Mouse (Mus musculus): Measurements from ENCODE around the gene Ptpn3. TPM values are rescaled to one million over a fixed set of nuclear protein-coding genes. Genes with fewer than 3 reads are reported as not detected.
"Not testable (repeated sequence)": the region's sequence is repeated elsewhere in the genome, so short reads cannot be mapped to it uniquely, and the experiment has no call there.

Ptpn3 gene
- total RNA-seq, 2 experiments from 2014 or later: 8.7 to 11.7 TPM

DNA sequence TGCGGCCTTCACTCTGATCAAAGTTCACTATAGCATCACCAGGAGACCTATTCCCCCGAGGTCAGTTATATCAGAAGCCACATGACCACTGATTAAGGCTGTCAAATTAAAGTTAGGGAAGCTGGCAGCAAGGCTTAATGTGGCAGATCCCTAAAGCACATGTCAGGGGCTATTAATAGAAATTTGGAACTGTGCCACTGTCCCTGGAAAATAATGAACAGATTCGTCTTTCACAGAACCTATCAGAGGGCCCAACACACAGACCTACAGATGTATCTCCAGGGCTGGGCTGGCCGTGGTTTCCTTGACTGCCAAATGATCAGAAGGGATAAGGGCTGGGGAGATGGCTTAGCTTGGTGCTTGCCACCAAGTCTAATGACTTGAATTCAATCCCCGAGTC is 65.1 kb downstream of the Ptpn3 start:
- peak; percentile 55; the same call in 1 of the 2 replicates for ATAC-seq (replicated peaks; ENCODE audit: low FRiP score, low TSS enrichment, poor library complexity, severe bottlenecking)

DNA sequence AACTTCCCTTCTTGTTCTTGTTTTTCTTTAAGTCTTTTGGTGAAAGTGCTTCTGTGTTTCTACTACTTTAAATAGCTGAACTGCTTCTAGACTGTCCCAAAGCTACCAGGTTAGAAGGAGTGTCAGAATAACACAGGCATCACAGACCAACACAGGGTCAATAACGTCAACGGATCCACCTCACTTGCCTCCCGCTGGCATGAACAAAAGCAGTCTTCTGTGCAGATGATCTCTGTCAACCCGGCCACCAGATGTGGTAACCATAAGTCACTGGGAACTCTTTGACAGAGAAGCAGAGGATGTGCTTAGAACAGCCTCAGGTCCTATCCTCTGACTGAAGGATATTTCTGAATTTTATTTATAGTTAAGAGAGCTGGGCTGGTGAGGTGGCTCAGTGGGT is 65.9 kb downstream of the Ptpn3 start:
- ATAC-seq (replicated peaks; ENCODE audit: low FRiP score, low TSS enrichment, poor library complexity, severe bottlenecking): no peak

DNA sequence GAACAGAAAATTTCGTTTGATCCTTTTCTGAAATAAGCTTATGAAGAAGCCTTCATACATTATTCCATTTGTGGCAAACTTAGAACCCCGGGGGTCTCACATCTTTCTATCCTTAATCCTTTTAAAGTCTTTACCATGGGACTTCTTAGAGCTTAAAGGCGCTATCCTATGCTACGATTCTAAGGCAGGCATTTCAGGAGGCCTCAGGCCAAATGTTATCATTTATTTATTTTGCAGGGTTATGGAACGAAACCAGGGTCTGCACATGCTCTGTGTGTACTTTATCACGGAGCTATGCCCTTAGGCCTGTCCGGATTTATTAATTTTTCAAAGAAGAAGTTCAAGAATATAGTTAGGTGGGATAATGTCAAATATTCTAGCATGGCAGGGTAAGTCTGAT is 67.3 kb downstream of the Ptpn3 start:
- no peak for ATAC-seq (replicated peaks; ENCODE audit: low FRiP score, low TSS enrichment, poor library complexity, severe bottlenecking)

DNA sequence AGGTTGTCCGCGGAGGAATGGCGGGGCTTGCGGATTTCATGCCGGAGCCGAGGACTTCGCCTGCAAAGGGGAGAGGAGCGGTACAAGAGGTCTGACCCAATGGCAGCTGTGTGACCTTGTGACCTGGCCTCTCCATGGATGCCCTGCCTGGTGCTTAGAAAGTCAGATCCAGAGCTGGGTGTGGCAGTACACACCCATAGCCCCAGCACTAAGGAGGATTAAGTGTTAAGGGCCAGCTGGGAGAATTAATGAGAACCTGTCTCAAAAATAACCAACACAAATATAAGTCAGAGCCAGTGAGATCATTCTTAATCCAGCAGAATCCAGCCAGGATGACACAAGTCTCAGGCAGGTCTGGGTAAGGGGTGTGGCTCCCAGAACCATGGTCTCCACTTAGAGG is 69.2 kb downstream of the Ptpn3 start:
- ATAC-seq (replicated peaks; ENCODE audit: low FRiP score, low TSS enrichment, poor library complexity, severe bottlenecking): no peak

GRCm38 (mm10) chr4:57231323-57231722 is 70.3 kb downstream of the Ptpn3 start:
- ATAC-seq (replicated peaks; ENCODE audit: low FRiP score, low TSS enrichment, poor library complexity, severe bottlenecking): no peak

GRCm38 (mm10) chr4:57230341-57230740 is 71.3 kb downstream of the Ptpn3 start:
- no peak for ATAC-seq (replicated peaks; ENCODE audit: low FRiP score, low TSS enrichment, poor library complexity, severe bottlenecking)

DNA sequence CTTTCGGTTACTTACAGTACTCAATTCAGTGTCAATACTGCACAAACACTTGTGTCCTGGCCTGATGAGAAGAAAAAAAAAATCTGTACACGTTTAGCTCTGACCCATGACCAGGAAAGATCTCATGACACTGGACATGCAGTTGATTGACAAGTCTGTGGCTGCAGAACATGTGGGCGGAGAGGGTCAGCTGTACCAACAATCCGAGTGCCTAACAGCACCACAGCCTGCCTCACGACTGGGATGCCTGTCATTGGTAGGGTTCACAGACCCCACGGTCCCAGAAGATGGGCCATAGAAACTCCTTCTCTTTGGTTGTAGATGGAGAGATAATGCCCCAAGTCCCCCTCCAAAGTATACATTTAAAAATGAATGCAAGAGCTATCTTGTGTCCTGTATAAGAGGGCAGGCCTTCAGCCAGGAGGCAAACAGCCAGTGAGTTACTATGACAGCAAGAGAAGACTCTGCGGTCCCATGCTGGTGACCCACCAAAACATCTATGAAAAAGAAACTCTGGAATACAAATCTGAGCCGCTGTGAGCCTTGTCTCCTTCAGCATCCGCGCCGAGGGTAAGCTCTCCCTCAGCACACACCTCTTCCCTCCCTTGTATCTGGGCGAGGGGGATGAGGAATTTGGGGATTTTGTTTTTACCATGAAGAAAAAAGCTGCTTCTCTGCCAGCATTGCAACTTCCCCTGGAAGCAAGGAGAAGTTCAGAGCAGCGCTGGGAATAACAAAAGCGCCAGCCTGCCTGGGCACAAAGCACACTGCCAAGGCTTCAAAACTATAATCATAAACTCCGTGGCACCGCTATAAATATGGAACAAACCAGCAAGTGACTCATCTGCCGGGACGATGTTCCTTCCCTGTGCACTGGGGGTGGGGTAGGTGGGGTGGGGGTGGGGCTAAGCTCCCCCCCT is 72.8 kb downstream of the Ptpn3 start:
- ATAC-seq (replicated peaks; ENCODE audit: low FRiP score, low TSS enrichment, poor library complexity, severe bottlenecking): no peak

DNA sequence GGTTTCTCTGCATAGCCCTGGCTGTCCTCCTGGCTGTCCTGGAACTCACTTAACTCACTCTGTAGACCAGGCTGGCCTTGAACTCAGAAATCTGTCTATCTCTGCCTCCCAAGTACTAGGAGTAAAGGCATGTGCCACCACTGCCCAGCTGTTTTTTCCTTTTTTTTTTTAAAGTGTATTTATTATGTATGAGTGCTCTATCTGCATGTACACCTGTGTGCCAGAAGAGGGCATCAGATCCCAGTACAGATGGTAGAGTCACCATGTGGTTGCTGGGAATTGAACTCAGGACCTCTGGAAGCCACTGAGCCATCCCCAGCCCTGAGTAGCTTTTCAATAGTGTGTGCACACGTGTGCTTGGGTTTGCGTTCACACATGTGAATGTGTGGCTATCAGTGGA is 76.9 kb downstream of the Ptpn3 start:
- ATAC-seq (replicated peaks; ENCODE audit: low FRiP score, low TSS enrichment, poor library complexity, severe bottlenecking): no peak

- no peak for ATAC-seq (replicated peaks; ENCODE audit: low FRiP score, low TSS enrichment, poor library complexity, severe bottlenecking)
These were observed 83.9 kb downstream of the Ptpn3 start for GRCm38 (mm10) chr4:57217746-57218145.

DNA sequence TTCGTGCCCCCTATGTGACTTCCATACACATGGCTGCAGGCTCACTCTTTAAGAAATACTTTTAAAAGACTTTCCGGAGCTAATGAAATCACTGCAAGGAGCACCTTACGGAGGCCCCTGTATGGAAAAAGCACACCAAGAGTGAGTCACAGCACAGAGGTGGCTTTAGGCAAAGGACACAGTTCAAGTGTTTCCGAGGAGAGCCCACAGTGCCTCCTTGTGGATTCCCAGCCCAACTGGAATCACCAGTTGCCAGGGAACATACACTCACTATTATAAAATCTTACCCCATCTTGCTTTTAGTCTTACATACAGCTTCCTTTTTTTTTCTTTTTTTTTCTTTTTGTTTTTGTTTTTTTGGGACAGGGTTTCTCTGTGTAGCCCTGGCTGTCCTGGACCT is 85.1 kb downstream of the Ptpn3 start:
- ATAC-seq (replicated peaks; ENCODE audit: low FRiP score, low TSS enrichment, poor library complexity, severe bottlenecking): no peak

GRCm38 (mm10) chr4:57214852-57215251 is 86.8 kb downstream of the Ptpn3 start:
- no peak for ATAC-seq (replicated peaks; ENCODE audit: low FRiP score, low TSS enrichment, poor library complexity, severe bottlenecking)

- no peak for ATAC-seq (replicated peaks; ENCODE audit: low FRiP score, low TSS enrichment, poor library complexity, severe bottlenecking)
These were observed 87.5 kb downstream of the Ptpn3 start for GRCm38 (mm10) chr4:57214114-57214513.

- ATAC-seq (replicated peaks; ENCODE audit: low FRiP score, low TSS enrichment, poor library complexity, severe bottlenecking): no peak
These were observed 89.9 kb downstream of the Ptpn3 start for GRCm38 (mm10) chr4:57211706-57212105.

DNA sequence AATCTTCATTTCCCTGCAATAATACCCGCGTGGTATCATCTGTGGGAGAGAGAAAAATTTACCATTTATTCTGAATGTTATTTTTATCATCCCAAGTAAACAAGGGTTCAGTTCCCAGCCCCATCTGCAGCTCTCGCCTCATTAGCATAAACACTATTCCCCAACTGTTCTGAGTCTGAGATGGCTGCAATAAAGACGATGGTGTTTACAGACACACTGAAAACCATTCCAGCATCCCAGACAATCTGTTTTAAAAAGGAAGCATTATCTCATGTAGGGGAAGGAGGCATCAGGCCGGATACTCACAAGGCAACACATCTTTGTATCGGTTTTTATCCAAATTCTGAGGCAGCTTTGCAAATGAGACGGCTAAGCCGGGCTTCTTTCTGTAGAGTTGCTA is 95.7 kb downstream of the Ptpn3 start:
- no peak for ATAC-seq (replicated peaks; ENCODE audit: low FRiP score, low TSS enrichment, poor library complexity, severe bottlenecking)

GRCm38 (mm10) chr4:57204780-57205179 is 96.9 kb downstream of the Ptpn3 start:
- no peak for ATAC-seq (replicated peaks; ENCODE audit: low FRiP score, low TSS enrichment, poor library complexity, severe bottlenecking)

DNA sequence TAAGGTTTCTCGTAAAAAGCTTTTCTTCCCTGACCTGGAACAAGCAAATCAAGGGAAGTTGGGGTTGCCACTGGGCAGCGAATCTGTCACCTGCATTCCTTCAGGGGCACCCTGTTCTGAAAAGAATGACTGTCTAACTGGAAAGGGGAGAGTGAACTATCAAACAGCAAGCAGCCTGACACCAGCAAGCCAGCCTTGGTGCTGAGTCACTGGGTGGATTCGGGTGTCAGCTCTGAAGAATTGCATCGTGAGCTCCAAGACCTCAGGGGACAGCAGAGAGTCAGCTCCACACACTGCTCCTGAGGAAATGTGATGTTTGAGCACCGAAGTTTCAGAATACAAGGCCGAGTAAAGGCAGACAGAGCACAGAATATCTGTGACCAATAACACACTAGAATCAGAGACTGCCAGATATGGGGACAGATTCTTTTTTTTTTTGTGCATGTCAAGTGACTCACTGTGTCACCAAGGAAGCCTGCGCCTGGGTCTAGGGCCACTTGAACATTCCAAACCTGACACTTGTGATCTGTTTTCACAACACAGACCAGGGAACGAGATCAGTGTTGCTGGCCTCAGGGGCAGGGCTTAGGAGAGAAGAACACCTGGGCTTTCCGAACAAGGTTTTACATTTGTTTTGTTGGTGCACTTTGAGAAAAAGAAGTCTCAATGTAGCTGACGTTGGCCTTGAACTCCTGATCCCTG is 98.8 kb downstream of the Ptpn3 start:
- ATAC-seq (replicated peaks; ENCODE audit: low FRiP score, low TSS enrichment, poor library complexity, severe bottlenecking): no peak

DNA sequence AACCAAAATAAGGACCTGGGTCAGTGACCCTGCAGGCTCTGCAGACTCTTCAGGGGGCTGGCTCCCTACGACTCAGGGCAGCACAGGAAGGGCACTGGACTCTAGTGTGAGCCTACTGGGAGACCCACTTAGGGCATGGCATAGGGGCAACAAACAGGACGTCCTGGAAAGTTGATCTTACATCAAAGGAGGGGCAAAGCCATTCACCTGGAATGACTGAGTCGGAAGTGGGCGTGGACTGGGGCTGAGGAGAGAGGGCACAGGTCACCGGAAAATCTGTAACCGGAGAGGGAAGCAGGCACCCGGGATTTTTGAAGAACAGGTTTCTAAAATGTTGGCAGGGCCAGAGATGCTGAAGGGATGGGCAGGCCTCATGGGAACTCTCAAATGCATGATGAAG is 99.5 kb downstream of the Ptpn3 start:
- ATAC-seq (replicated peaks; ENCODE audit: low FRiP score, low TSS enrichment, poor library complexity, severe bottlenecking): no peak

DNA sequence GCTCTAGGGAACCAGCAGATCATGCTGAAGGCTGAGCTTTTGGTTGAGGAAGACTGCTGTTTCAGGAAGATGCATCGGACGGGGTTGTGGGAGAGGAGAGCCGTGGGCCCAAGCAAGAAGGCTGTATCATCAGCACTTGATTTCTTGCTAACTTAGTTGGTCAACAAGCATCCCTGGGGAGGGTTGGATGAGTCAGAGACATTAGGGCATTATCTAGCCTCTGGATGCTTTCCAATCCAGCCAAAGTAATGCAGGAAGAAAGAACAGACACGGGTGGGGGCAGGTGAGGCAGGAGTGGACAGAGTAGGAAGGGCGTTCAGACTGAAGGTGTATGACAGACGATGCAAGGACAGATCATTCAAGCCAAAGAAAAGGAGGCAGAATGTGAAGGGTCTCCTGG is 101.0 kb downstream of the Ptpn3 start:
- no peak for ATAC-seq (replicated peaks; ENCODE audit: low FRiP score, low TSS enrichment, poor library complexity, severe bottlenecking)

GRCm38 (mm10) chr4:57198666-57199393 is 102.8 kb downstream of the Ptpn3 start:
- not testable (repeated sequence) for ATAC-seq (replicated peaks; ENCODE audit: low FRiP score, low TSS enrichment, poor library complexity, severe bottlenecking)
